Mouse (Mus musculus) left cerebral cortex, postnatal 14 days (tissue): ENCODE measurements around the gene Dnaaf5. TPM values are rescaled to one million over a fixed set of nuclear protein-coding genes. Genes with fewer than 3 reads are reported as not detected.

Experiments used
- DNase-seq, 2 experiments: peaks; one replicate each; pipeline ENCODE4 v3.0.0; 2021 to 2022; ENCODE audit warnings: low spot score in 2 of 2, mixed read lengths in 1 of 2
- intact Hi-C: fragments of 180-260 bp; cut with DNase I; formaldehyde crosslinking; loops from one replicate; pipeline ENCODE4 v1.15.1; 2025
- total RNA-seq, 2 experiments: library from RNA; stranded (reverse); gene quantifications; 2 replicates each; pipeline ENCODE4 v1.2.3; 2021

Dnaaf5 gene
- total RNA-seq, 2 experiments from 2014 or later = 6.9 to 7.8 TPM

- intact Hi-C loops = no loop called here
- DNase-seq = no peak
Observed at GRCm38 (mm10) chr5:139215184-139215583, 65.2 kb downstream of the Dnaaf5 start.

- DNase-seq = no peak
- intact Hi-C loops = no loop called here
Observed at GRCm38 (mm10) chr5:139216121-139216520, 66.1 kb downstream of the Dnaaf5 start.

- no peak for DNase-seq
- intact Hi-C loops = no loop called here
Observed at GRCm38 (mm10) chr5:139216774-139217173, 66.8 kb downstream of the Dnaaf5 start.

- intact Hi-C loops = no loop called here
- DNase-seq = no peak
Observed at GRCm38 (mm10) chr5:139220006-139220515, 70.0 kb downstream of the Dnaaf5 start.

- no peak for DNase-seq
- intact Hi-C loops = no loop called here
Observed at GRCm38 (mm10) chr5:139220610-139221009, 70.6 kb downstream of the Dnaaf5 start.

GRCm38 (mm10) chr5:139223331-139223730 is 73.3 kb downstream of the Dnaaf5 start:
- no peak for DNase-seq
- intact Hi-C loops = no loop called here

GRCm38 (mm10) chr5:139227236-139227635 is 77.2 kb downstream of the Dnaaf5 start:
- intact Hi-C loops = no loop called here
- DNase-seq = no peak

- intact Hi-C loops = no loop called here
- no peak for DNase-seq
Observed at GRCm38 (mm10) chr5:139227645-139228044, 77.6 kb downstream of the Dnaaf5 start.

- intact Hi-C loops = no loop called here
- DNase-seq = no peak
Observed at GRCm38 (mm10) chr5:139228318-139228717, 78.3 kb downstream of the Dnaaf5 start.

GRCm38 (mm10) chr5:139229716-139230115 is 79.7 kb downstream of the Dnaaf5 start:
- no peak for DNase-seq
- intact Hi-C loops = no loop called here

- intact Hi-C loops = no loop called here
- no peak for DNase-seq
Observed at GRCm38 (mm10) chr5:139232083-139232482, 82.1 kb downstream of the Dnaaf5 start.

- intact Hi-C loops = no loop called here
- no peak for DNase-seq
Observed at GRCm38 (mm10) chr5:139234423-139234822, 84.4 kb downstream of the Dnaaf5 start.

Other genes starting within 250 kb of the Dnaaf5 start
- 10 to 100 TPM; 52.1 to 57.9 TPM for gene Pdgfa, start 152.9 kb upstream of the Dnaaf5 start, total RNA-seq
- 100 to 1,000 TPM; 571 to 599 TPM for gene Prkar1b, start 222 bp upstream of the Dnaaf5 start, total RNA-seq
- 100 to 1,000 TPM in 1 of 2 experiments, 10 to 100 TPM in 1; 98.7 to 116 TPM for gene Sun1, start 50.4 kb downstream of the Dnaaf5 start, total RNA-seq
- gene Get4, start 102.1 kb downstream of the Dnaaf5 start, total RNA-seq = 10 to 100 TPM; 47.6 to 55.7 TPM
- gene Adap1, start 175.4 kb downstream of the Dnaaf5 start, total RNA-seq = 100 to 1,000 TPM; 360 to 394 TPM
- gene Cox19, start 201.2 kb downstream of the Dnaaf5 start, total RNA-seq = 10 to 100 TPM; 79.8 to 82.2 TPM
- not detected for gene Cyp2w1, start 202.4 kb downstream of the Dnaaf5 start, total RNA-seq
- gene Gpr146, start 227.5 kb downstream of the Dnaaf5 start, total RNA-seq = 10 to 100 TPM; 11.0 to 11.3 TPM